Mouse (Mus musculus) 416B (cell line): ENCODE results near the gene Creb3l2.
A peak's percentile ranks its signal among the peaks of the same experiment; 100 is the strongest.

Source experiments
- DNase-seq: peaks from one replicate; pipeline ENCODE4 v3.0.0; 2011; ENCODE audit warnings: low read depth

The Creb3l2 gene

GRCm38 (mm10) chr6:37371341-37371740, 70.6 kb downstream of the Creb3l2 start:
- DNase-seq, result peak; percentile 51

- DNase-seq, result peak; percentile 18
These were observed 71.4 kb downstream of the Creb3l2 start for GRCm38 (mm10) chr6:37370566-37370965.

GRCm38 (mm10) chr6:37369750-37370149, 72.2 kb downstream of the Creb3l2 start:
- no peak for DNase-seq

- no peak for DNase-seq
These were observed 73.7 kb downstream of the Creb3l2 start for GRCm38 (mm10) chr6:37368281-37368680.

- DNase-seq, result no peak
These were observed 75.0 kb downstream of the Creb3l2 start for GRCm38 (mm10) chr6:37366991-37367390.

- no peak for DNase-seq
These were observed 76.8 kb downstream of the Creb3l2 start for GRCm38 (mm10) chr6:37365179-37365578.

- no peak for DNase-seq
These were observed 77.6 kb downstream of the Creb3l2 start for GRCm38 (mm10) chr6:37364361-37364760.

- no peak for DNase-seq
These were observed 81.0 kb downstream of the Creb3l2 start for GRCm38 (mm10) chr6:37360813-37361385.

- DNase-seq, result peak; percentile 47
These were observed 87.3 kb downstream of the Creb3l2 start for GRCm38 (mm10) chr6:37354449-37355179.

- DNase-seq, result no peak
These were observed 88.3 kb downstream of the Creb3l2 start for GRCm38 (mm10) chr6:37353616-37354015.

GRCm38 (mm10) chr6:37351731-37352380, 90.1 kb downstream of the Creb3l2 start:
- peak; percentile 42 for DNase-seq

GRCm38 (mm10) chr6:37350315-37350714, 91.6 kb downstream of the Creb3l2 start:
- DNase-seq, result no peak

- no peak for DNase-seq
These were observed 94.3 kb downstream of the Creb3l2 start for GRCm38 (mm10) chr6:37347606-37348005.

- DNase-seq, result no peak
These were observed 103.9 kb downstream of the Creb3l2 start for GRCm38 (mm10) chr6:37338055-37338454.

- DNase-seq, result no peak
These were observed 105.1 kb downstream of the Creb3l2 start for GRCm38 (mm10) chr6:37336831-37337260.

- DNase-seq, result no peak
These were observed 105.6 kb downstream of the Creb3l2 start for GRCm38 (mm10) chr6:37336381-37336780.

- no peak for DNase-seq
These were observed 109.1 kb downstream of the Creb3l2 start for GRCm38 (mm10) chr6:37332846-37333245.

- no peak for DNase-seq
These were observed 111.8 kb downstream of the Creb3l2 start for GRCm38 (mm10) chr6:37329901-37330864.

GRCm38 (mm10) chr6:37329376-37329775, 112.6 kb downstream of the Creb3l2 start:
- no peak for DNase-seq

- DNase-seq, result no peak
These were observed 113.3 kb downstream of the Creb3l2 start for GRCm38 (mm10) chr6:37328671-37329070.

GRCm38 (mm10) chr6:37327519-37327918, 114.4 kb downstream of the Creb3l2 start:
- no peak for DNase-seq

- DNase-seq, result no peak
These were observed 115.4 kb downstream of the Creb3l2 start for GRCm38 (mm10) chr6:37326603-37326955.
